Mouse (Mus musculus) heart, postnatal 10 days (tissue): ENCODE data around the gene Ablim2. TPM values are rescaled to one million over a fixed set of nuclear protein-coding genes. Genes with fewer than 3 reads are reported as not detected.
A peak's percentile ranks its signal among the peaks of the same experiment; 100 is the strongest.

Experiments used
- DNase-seq, 2 experiments: peaks; one replicate each; pipeline ENCODE4 v3.0.0; 2021
- intact Hi-C: fragments of 180-260 bp; cut with DNase I; formaldehyde crosslinking; loops from one replicate; pipeline ENCODE4 v1.15.1; 2025
- total RNA-seq, 2 experiments: library from RNA; stranded (reverse); gene quantifications; 2 replicates each; pipeline ENCODE4 v1.2.3; 2021

Ablim2 gene
- total RNA-seq, 2 experiments from 2014 or later = 9.9 to 12.6 TPM

DNA sequence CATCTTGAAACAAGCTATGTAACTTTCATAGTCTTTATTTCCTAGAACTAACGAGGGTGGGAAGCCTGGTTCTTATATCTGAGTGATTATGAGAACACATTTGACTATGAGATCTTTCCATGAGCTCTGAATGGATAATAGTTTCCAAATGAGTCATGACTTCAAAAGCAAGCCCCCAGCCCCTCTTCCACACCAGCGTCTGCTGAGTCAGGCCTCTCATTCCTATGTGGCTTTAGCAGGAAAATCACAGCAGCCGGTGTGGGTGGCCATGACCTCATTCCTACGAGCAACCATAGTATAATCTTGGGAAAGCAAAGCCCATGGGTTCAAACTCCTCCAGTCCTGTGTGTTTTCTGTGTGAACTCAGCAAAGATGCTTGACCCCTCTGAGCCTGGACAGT is 112.3 kb downstream of the Ablim2 start:
- DNase-seq = no peak
- intact Hi-C loops = loop anchor here (1.0 kb wide), 1 partner anchor 103 kb away; no protein-coding TSS in a partner anchor

DNA sequence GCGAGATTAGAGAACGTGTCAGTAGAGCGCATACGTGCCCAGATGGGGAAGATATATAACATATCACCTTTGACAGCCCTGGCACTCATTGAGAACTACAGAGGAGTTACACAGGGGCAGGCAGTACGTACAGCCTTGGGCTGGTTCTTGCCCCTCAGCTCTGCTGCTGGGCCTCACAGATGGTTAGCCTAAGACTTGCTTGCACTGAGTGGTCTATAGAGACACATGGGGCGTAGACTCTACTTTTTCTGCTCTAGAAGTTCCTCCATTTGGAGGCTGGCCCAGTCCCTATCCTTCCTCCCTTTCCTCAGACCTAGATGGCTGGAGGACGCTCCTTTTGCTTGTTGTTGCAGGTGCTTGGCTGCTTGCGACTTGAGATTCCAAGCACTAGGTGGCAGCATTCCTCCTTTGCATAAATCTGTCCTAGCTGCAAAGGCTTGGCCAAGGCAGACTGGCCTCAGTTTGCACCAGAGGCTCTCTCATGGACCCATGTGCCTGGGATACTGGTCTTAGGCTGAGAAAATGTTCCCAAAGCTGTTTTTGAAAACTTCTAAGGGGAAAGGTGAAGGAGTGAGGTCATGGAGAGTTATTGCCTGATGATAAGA is 112.8 kb downstream of the Ablim2 start:
- peak; percentile 84 to 85 for DNase-seq
- intact Hi-C loops = loop anchor here (1.0 kb wide), 1 partner anchor 103 kb away; no protein-coding TSS in a partner anchor

DNA sequence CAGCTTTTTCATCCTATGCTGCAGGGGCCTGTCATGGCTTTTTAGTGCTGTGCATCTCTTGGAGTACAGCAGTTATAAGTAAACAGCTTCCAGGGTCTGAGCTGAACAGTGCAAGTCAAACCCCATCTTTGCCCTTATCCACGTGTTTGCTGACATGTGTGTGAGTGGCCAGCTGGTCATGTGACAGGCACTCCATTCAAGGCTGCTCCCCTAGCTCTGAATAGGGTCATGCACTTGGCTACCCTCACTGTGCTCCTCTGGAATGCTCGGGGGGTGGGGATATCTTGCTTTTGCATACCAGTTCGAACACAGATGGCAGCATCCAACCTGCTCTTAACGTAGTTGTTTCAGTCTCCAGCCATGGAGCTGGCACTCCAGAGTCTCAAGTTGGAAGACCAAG is 115.7 kb downstream of the Ablim2 start:
- DNase-seq = no peak
- intact Hi-C loops = no loop called here

DNA sequence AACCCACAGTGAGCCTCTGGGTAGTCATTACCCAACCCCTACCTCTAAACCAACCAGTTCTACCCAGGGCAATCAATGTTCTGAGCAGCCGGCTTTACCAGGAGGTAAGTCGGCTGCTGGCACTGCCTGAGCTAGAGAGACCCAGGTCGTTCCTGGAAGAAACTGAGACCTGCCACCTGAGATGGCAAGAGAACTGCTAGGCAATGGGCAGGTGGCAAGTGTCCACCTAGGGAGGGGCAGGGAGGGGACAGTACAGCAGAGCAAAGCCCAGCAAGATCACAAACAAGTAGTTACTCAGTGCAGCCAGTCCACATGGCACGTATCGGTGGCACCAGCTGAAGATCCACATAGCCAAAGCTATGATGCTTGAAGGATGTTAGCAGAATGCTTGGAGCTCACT is 118.6 kb downstream of the Ablim2 start:
- no peak for DNase-seq
- intact Hi-C loops = no loop called here

DNA sequence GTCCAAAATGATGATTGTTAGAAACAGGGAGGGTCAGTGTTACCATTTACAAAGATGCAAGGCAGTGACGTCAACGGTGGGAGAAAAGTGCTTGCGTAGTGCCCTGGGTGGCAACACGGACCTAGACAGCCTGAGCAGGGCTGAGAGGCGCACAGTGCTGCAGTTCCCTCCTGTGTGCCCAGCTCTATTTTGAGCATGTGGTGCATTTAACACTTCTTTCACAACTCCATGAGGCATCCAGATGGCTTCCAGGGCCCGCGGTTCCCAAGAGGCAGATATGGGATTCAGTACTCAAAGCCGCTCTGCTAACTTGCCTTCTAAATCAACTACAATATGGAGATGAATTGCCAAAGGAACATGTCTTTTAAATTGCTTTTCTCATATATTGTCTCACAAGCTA is 121.5 kb downstream of the Ablim2 start:
- intact Hi-C loops = no loop called here
- no peak for DNase-seq

DNA sequence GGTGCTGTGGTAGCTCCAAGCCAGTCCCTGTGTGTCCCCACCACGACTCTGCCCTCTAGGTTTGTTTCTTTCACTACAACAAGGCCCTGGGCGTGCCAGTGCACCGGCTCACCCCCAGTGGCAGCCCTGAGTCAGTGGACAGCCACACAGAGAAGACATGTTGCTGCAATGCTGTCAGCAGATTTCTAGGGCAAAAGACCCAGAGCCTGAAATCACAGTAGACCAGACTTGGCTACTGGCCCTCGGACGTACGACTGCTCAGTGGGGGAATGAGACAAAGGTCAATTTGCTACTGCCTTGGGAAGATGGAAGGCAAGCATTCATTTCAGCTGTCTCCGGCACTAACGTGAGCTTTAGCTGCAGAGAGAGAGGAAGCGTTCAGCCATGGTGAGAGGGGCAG is 124.7 kb downstream of the Ablim2 start:
- no peak for DNase-seq
- intact Hi-C loops = loop anchor here (10.0 kb wide), 1 partner anchor 512 kb away; the partner anchor contains the start of gene Sorcs2

DNA sequence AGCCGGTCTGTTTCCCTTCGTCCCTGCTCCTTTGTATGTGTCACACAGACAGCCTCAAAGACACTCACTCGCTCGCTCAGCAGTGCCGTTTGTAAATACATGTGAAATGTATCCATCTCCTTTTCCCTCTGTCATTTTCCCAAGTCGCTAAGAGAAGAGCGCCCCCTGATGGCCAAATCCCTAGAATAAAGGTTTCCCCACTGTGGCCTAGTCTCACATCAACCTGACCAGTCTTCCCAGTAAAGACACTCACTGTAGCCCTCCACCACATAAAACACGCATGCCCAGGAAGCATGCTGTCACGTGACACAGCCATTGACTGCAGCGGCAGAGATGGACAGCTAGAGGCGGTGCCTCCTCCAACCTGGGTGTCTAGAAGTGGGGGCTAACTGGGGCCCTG is 126.6 kb downstream of the Ablim2 start:
- DNase-seq = peak in 1 of 2 experiments; percentile 67
- intact Hi-C loops = loop anchor here (10.0 kb wide), 1 partner anchor 511 kb away; the partner anchor contains the start of gene Sorcs2

DNA sequence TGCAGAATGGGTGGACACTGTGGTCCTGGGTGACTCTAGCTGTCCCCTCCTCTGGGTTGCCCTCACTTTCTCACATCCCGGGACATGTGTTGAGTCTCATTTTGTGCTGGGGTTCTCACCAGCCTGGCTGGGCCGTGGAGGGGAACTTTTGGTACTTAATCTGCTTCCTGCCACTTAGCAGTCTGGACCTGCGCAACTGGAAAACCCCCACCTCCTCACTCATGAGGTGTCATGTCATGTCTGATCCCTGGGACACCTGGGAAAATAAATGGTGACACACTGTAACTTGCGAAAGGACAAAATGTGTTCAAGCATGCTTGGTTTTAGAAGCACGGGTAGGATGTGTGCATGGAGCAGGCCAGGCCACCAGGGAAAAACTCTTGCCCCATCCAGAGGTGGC is 127.0 kb downstream of the Ablim2 start:
- intact Hi-C loops = loop anchor here (10.0 kb wide), 1 partner anchor 510 kb away; the partner anchor contains the start of gene Sorcs2
- no peak for DNase-seq

DNA sequence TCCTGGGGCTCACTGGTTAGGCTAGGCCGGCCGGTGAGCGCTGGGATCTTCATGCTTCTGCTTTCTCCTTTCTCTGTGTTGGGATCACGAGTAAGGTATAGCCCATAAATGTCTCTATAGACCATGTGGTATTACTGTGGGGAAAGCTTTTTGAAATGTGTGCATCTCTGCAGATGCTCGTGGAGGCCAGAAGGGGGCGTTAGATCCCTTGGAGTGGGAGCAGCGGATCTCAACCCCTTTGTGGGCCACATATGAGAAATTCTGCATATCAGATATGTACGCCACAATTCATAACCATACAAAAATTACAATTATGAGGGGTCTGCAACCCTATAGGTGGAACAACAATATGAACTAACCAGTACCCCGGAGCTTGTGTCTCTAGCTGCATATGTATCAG is 131.3 kb downstream of the Ablim2 start:
- DNase-seq = peak in 1 of 2 experiments; percentile 56
- intact Hi-C loops = loop anchor here (1.0 to 10.0 kb wide), 3 partner anchors 83 to 506 kb away; partner anchors contain the start of gene Sorcs2

DNA sequence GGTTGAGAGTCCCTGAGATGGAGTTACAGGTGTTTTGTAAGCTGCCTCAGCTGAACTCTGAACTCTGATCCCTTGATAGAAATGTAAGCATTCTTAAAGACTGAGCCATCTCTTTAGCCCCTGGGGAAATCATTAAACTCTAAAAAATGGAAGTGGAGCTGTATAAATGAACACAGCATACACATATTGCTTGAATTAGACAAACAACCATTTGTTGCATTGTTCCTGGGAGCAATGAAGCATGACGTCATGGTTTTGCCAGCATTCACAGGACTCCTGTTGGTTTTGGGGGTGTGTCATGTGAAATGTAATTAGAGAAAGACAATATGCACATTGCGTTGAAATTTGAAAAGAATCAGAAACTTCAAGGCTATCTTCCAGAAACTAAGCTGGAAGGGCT is 132.0 kb downstream of the Ablim2 start:
- intact Hi-C loops = loop anchor here (1.0 to 10.0 kb wide), 2 partner anchors 83 to 505 kb away; partner anchors contain the start of gene Sorcs2

DNA sequence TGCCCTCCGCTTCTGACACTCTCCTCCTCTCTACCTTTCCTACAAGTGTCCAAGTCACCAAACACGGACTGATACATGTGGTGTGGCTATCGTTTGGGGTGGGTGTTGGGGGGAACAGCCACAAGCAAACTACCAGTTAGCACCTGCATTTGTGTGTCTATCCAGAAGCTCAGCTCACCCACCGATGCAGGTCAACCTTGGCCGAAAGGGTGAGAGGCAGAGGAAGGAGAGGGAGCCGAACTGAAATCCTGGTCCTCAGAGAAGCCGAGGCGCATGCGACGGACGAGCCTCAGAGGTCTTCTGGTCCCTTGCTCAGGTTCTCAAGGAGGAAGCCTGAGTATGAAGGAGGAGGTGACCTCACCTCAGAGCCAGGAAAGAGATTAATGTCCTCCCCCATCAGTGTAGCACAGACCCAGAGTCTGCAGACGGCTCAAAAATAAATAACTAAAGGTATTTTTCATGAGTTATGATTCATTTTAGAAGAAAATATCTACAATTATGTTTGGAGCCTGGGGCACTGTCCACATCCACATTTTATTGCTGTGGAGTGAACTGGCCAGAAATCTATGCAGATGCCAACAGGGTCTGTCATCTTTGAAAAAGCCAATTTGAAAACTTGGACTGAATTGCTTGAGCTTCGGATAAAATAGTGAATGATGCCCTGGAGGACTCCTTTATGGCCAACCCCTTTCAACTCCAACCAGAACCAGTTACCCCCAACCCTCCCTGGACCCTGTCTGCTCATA is 133.5 kb downstream of the Ablim2 start:
- intact Hi-C loops = no loop called here
- DNase-seq = no peak

More for the DNA sequence above, 132.0 kb downstream of the Ablim2 start:
- DNase-seq = no peak

DNA sequence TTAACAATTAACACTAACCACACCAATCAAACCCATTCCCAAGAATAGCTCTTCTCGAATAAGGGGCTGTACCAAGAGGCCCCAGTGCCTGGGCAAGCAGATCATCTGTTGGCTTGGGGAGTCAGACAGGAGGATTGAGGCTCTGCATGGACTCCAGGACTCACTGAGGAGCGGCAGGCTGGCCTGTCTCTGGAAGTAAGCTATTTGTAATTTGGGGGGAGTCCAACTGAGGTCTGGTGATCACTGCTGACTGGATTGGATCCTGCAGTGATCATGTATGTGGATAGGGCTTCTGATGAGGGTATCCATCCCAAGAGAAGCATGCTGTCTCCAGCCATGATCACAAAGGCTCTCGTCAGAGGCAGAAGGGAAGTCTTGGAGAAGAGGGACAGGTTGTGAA is 134.7 kb downstream of the Ablim2 start:
- DNase-seq = no peak
- intact Hi-C loops = no loop called here

DNA sequence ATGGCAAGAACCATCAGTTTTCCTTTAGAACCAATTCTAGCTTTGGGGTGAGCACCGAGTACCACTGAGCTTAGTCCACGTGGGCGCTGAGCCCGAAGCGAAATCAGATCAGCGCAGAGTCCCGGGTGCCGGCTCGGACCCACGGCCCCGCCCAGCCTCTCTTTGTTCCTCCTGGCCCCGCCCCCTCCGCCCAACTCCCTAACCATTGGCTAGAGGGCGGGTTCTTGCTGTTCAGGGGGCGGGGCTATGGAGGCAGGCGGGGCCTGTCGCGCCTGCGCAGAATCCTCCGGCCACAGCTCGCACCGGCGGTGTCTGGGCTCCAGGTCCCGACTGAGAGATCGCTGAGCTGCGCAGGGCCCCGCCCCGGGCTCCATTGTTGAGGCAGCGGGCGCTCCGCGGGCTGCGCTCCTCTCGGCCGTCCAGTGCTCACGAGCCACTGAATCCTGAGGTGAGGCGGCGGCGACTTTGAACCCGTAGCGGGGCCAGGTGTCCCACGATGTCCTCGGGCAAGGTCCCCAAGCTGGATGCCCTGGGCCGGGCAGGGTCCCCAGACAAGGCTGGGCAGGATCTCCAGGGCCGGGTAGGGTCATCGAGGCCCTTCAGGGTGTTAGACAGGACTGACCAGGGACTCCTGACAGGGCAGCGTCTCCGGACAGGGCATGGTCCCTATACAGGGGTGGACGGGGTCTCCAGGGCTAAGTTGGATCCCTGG is 135.6 kb downstream of the Ablim2 start, which contains the start of gene Afap1:
Afap1 (plus strand) TSS at position 227 of the 712 bp plus-strand sequence.
- peak; percentile 100 for DNase-seq
- intact Hi-C loops = no loop called here

DNA sequence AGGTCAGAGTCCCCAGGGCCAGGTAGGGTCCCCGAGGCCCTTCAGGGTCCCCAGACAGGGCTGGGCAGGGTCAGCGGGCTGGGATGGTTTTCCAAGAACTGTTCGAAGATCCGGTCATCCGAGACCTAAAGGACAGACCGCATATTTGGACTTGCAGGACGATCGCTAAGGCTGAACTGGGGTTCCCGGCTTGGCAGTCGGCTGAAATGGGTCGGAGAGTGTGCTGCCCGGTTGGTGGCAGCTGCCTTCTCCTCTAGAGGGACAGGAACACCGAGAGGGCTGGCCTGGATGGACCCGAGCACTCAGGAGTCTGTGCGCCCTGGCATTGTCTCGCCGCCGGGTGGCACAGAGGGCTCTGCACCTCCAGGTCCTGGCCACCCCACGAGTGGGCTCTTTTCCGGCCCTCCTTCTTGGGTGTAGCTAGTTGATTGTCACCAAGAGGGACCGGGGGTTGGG is 136.2 kb downstream of the Ablim2 start:
- intact Hi-C loops = loop anchor here (2.0 kb wide), 2 partner anchors 29 to 53 kb away; no protein-coding TSS in a partner anchor
- peak; percentile 85 for DNase-seq

DNA sequence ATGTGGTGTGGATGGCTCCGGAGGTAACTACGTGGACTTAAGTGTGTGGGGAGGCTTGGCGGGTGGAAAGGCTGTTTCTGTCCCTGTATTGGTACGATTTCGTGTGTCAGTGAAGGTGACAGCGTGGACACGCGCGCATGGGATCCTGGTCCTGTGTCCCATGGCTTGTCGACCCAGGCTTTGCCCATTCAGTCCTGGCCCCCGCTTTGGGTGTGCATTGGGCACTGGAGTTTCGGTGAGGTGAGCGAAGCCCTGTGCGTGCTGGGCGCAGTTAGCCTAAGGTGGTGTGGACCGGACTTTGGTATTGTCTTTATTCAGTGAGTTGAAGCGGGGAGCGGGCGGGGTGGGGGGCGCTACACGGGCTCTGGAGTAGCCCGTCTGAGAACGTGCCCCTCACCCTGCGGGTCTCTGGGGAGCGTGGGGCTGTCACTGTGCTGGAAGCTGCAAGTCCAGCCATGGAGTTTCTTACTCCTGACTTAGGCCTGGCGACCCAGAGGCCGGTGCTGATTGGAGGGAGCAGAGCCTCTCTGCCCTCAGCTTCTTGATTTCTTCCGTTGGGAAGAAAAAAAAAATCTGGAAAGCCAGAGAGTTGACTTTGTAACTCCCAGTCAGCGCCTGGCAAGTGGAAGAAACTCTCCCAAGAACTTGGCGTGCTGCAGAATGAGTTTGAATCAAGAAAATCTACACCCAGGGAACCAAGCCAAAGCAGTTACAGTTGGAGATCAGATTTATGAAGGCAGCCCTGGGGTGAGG is 136.8 kb downstream of the Ablim2 start:
- intact Hi-C loops = loop anchor here (2.0 kb wide), 2 partner anchors 28 to 52 kb away; no protein-coding TSS in a partner anchor

DNA sequence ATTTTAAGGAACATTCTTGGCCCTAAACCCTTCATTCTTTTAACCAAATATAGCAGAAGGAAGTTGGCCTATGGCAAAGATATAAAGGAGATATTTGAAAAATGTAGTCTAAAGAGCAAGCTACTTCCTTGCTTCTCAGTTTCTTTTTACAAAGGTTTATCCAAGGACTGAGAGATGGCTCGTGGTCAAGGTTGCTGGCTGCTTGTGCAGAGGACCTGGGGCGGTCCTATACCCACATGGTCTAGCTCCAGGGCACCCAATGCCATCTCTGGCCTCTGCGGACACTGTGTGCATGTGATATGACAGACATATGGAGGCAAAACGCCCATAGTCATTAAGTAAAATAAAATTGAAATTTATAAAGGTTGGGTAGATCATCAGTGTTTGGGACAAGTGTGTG is 138.2 kb downstream of the Ablim2 start:
- intact Hi-C loops = loop anchor here (2.0 kb wide), 2 partner anchors 27 to 51 kb away; no protein-coding TSS in a partner anchor
- no peak for DNase-seq

More for the DNA sequence above, 136.8 kb downstream of the Ablim2 start:
- DNase-seq = peak; percentile 58 to 63

DNA sequence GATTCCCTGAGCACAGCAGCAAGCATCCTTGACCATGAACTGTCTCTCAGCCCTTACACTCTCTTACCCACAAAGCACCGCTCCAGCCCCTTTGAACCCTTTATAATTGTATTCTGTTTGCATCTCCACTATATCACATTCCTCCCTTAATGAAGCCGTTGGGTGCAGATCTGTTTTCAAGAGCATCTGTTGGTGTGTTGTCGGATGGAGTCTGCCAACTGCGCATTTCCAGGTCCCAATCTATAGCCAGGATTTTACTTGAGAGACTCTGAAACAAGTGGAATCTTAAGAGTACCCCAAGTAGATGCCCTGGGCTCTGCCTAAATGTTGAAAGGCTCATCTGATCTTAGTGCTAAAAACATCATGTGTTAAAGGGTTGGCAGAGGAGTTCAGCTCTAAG is 138.9 kb downstream of the Ablim2 start:
- intact Hi-C loops = no loop called here
- DNase-seq = no peak

DNA sequence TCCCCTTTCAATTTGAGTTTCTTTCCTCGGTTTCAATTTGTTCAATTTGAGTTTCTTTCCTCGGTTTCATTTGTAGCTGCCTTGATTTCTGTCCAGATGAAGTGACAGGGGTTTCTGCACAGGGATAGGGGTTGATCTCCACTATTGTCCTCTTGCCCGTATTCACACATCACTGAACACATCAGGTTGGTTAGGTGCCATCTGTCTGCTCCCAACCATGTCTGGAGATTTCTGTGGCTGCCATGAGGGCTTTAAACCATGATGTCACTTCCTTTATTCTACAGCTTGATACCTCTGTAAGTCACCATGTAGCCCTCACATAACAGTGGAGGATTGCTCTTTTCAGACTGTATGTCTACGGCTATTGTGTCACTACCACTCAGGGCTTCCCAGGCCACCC is 139.5 kb downstream of the Ablim2 start:
- no peak for DNase-seq
- intact Hi-C loops = no loop called here

DNA sequence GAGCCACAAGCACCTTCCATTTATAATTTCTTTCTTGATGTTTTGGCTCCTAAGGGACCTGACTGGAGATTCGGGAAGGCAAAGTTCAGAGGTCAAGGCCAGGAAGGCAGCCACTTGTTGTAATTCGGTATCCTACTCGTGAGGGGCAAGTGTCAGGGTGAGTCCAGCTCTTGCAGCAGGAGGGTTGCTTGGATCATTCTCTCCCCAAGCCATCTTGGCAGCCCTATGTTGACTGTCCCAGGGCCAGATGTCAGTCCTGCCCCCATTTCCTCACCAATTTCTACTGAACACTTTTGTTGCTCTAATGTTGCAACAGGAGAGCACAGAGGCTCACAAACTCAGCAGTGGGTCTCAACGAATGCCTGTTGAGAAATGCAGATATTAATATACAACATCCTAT is 140.4 kb downstream of the Ablim2 start:
- intact Hi-C loops = no loop called here
- DNase-seq = no peak

DNA sequence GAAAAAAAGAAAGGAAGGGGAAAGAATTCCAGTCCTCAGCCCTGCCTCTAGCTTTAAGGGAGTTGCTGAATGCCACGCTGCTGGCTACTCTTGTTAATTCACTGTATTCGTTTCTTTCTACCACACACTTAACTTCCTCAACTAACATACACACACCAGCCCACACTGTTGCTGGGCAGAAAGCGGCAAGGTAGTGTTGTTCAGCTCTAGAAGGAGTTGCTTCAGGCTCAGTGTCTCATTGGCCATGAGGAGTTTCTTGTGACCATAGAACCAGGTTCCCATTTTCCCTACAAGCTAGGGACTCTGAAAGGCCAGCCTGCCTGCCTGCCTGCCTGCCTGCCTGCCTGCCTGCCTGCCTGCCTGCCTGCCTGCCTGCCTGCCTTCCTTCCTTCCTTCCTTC is 141.3 kb downstream of the Ablim2 start:
- intact Hi-C loops = no loop called here
- DNase-seq = no peak
